In the genomic region with DNA sequence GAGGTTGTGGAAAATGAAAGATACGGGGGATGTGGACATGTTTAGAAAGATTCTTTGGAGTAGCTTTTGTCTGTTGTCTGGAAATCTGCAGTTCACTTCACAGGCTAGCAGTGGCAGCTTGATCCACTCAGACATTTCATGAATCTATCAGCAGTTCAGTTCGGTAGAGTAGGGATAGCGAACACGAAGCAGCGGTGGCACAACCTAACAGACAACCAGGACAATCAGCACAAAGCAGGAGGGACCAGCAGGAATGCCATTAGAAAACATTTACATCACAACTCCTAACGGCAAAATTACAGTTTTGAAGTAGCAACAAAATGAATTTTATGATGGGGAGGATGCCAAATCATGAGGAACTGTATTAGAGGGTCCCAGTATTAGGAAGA, we compare ENCODE assay signal across 7 mouse cellular contexts. TPM values are rescaled to one million over a fixed set of nuclear protein-coding genes. Genes with fewer than 3 reads are reported as not detected.
DNase-seq lines count a peak whose midpoint lies in the region; ATAC-seq and TF ChIP-seq lines count a peak whose summit lies in the region.

No protein-coding gene starts in this region.

- WGBS in lung, postnatal 0 days, result 76% methylated on average over 6 of the region's 6 CpGs
- WGBS in forebrain, embryonic 10.5 days, result 68% methylated on average over 6 of the region's 6 CpGs
- WGBS in limb, embryonic 13.5 days, result 68% methylated on average over 6 of the region's 6 CpGs
- WGBS in stomach, embryonic 15.5 days, result 62% methylated on average over 6 of the region's 6 CpGs
- 68% methylated on average over 6 of the region's 6 CpGs for WGBS in lung, adult 2 months

- H3K9ac ChIP-seq in lung, postnatal 0 days (replicated peaks; ENCODE audit: low read depth), result no peak overlapping the region
- H3K9ac ChIP-seq in limb, embryonic 13.5 days, result no peak overlapping the region
- H3K9ac ChIP-seq in stomach, embryonic 15.5 days, result no peak overlapping the region

- peaks cover 7% of the 10 kb centered on the region; the same call in 1 of the 2 replicates for H3K4me1 ChIP-seq in lung, postnatal 0 days (ENCODE audit: insufficient read depth, low read depth, low read length)
- peaks cover 24% of the 10 kb centered on the region for H3K4me1 ChIP-seq in forebrain, embryonic 10.5 days
- peaks cover 13% of the 10 kb centered on the region for H3K4me1 ChIP-seq in limb, embryonic 13.5 days
- H3K4me1 ChIP-seq in stomach, embryonic 15.5 days, result peaks cover 12% of the 10 kb centered on the region; the same call in 1 of the 2 replicates
- peaks cover 5% of the 10 kb centered on the region for H3K4me1 ChIP-seq in lung, adult 2 months (ENCODE audit: control insufficient read depth, insufficient read depth, low read length)

- no peak overlapping the region for H3K4me3 ChIP-seq in lung, postnatal 0 days (ENCODE audit: low read depth, low read length)
- H3K4me3 ChIP-seq in forebrain, embryonic 10.5 days, result peak overlapping the region; percentile 89
- H3K4me3 ChIP-seq in limb, embryonic 13.5 days, result peak overlapping the region; percentile 75
- peak overlapping the region; percentile 79 for H3K4me3 ChIP-seq in stomach, embryonic 15.5 days (replicated peaks)
- H3K4me3 ChIP-seq in lung, adult 2 months (replicated peaks; ENCODE audit: extremely low read depth, low read depth, low read length), result no peak overlapping the region

- H3K9me3 ChIP-seq in lung, postnatal 0 days (ENCODE audit: low read length), result no peaks in the 10 kb centered on the region
- H3K9me3 ChIP-seq in forebrain, embryonic 10.5 days, result no peaks in the 10 kb centered on the region
- no peaks in the 10 kb centered on the region for H3K9me3 ChIP-seq in limb, embryonic 13.5 days
- no peaks in the 10 kb centered on the region for H3K9me3 ChIP-seq in stomach, embryonic 15.5 days

- H3K4me2 ChIP-seq in lung, postnatal 0 days (replicated peaks; ENCODE audit: low read depth, low read length), result peak overlapping the region; percentile 66; the same call in 1 of the 2 replicates
- H3K4me2 ChIP-seq in limb, embryonic 13.5 days (replicated peaks), result peak overlapping the region; percentile 77
- H3K4me2 ChIP-seq in stomach, embryonic 15.5 days, result peak overlapping the region; percentile 65

- ATAC-seq in lung, postnatal 0 days, result no peak
- no peak for ATAC-seq in limb, embryonic 13.5 days (ENCODE audit: low FRiP score, low read depth)
- no peak for ATAC-seq in stomach, embryonic 15.5 days (ENCODE audit: insufficient read depth, low FRiP score, low read depth)
- no peak for ATAC-seq in frontal cortex, adult (ENCODE audit: low TSS enrichment)

- no peak for TF ChIP-seq EP300 in lung, postnatal 0 days (IDR thresholded peaks at IDR 0.05)

- no peak for DNase-seq in lung, postnatal 0 days (ENCODE audit: low spot score)
- DNase-seq in lung, postnatal 14 days, result no peak
- no peak for DNase-seq in forebrain, embryonic 10.5 days (ENCODE audit: extremely low spot score, low spot score)
- no peak for DNase-seq in lung, adult 2 months

- no peak for TF ChIP-seq POLR2A in lung, adult 2 months (IDR thresholded peaks at IDR 0.05; ENCODE audit: borderline replicate concordance, extremely low read depth, low read depth, low read length)

- no peaks in the 10 kb centered on the region for H3K27me3 ChIP-seq in lung, postnatal 0 days (replicated peaks; ENCODE audit: insufficient read depth, low read length)
- H3K27me3 ChIP-seq in forebrain, embryonic 10.5 days (ENCODE audit: poor library complexity, severe bottlenecking), result no peaks in the 10 kb centered on the region
- H3K27me3 ChIP-seq in limb, embryonic 13.5 days, result no peaks in the 10 kb centered on the region
- no peaks in the 10 kb centered on the region for H3K27me3 ChIP-seq in stomach, embryonic 15.5 days (replicated peaks)

- TF ChIP-seq CTCF in lung, postnatal 0 days (IDR thresholded peaks at IDR 0.05), result no peak
- no peak for TF ChIP-seq CTCF in lung, adult 2 months (IDR thresholded peaks at IDR 0.05; ENCODE audit: insufficient read depth, low read length)

- peak overlapping the region; percentile 91 for H3K27ac ChIP-seq in lung, postnatal 0 days (ENCODE audit: low read length)
- H3K27ac ChIP-seq in forebrain, embryonic 10.5 days, result peak overlapping the region; percentile 92
- H3K27ac ChIP-seq in limb, embryonic 13.5 days, result peak overlapping the region; percentile 80; the same call in 1 of the 2 replicates
- peak overlapping the region; percentile 89 for H3K27ac ChIP-seq in stomach, embryonic 15.5 days

- peaks cover 19% of the 10 kb centered on the region for H3K36me3 ChIP-seq in lung, postnatal 0 days (ENCODE audit: insufficient read depth, low read length)
- peaks cover 45% of the 10 kb centered on the region for H3K36me3 ChIP-seq in forebrain, embryonic 10.5 days (replicated peaks)
- peaks cover 28% of the 10 kb centered on the region for H3K36me3 ChIP-seq in limb, embryonic 13.5 days
- peaks cover 24% of the 10 kb centered on the region for H3K36me3 ChIP-seq in stomach, embryonic 15.5 days

RNA-seq across cellular contexts. Expression of a gene that starts 0.5 kb away (rescaled TPM):
- polyA plus RNA-seq in lung, postnatal 0 days (2015; fragmentation: Nextera tagmentation; extraction: Ambion mirVana), result 39.5 and 39.6 TPM in 2 replicates
- polyA plus RNA-seq in forebrain, embryonic 10.5 days (2016; fragmentation: Nextera tagmentation; extraction: Ambion mirVana), result 49.6 and 52.2 TPM in 2 replicates
- polyA plus RNA-seq in limb, embryonic 13.5 days (2015; fragmentation: Nextera tagmentation; extraction: Ambion mirVana), result 49.9 and 53.0 TPM in 2 replicates
- polyA plus RNA-seq in stomach, embryonic 15.5 days (2015; fragmentation: Nextera tagmentation; extraction: Ambion mirVana), result 39.8 and 44.5 TPM in 2 replicates
- 92.3 and 107 TPM in 2 replicates for polyA plus RNA-seq in lung, adult 2 months (2012; rRNA removed)

RNA-seq across cellular contexts. Expression of a gene that starts 9.5 kb away (rescaled TPM):
- 4.9 and 5.7 TPM in 2 replicates for polyA plus RNA-seq in lung, postnatal 0 days (2015; fragmentation: Nextera tagmentation; extraction: Ambion mirVana)
- polyA plus RNA-seq in forebrain, embryonic 10.5 days (2016; fragmentation: Nextera tagmentation; extraction: Ambion mirVana), result 3.7 and 3.9 TPM in 2 replicates
- polyA plus RNA-seq in limb, embryonic 13.5 days (2015; fragmentation: Nextera tagmentation; extraction: Ambion mirVana), result 3.2 and 3.7 TPM in 2 replicates
- polyA plus RNA-seq in stomach, embryonic 15.5 days (2015; fragmentation: Nextera tagmentation; extraction: Ambion mirVana), result 3.3 and 3.4 TPM in 2 replicates
- polyA plus RNA-seq in lung, adult 2 months (2012; rRNA removed), result 11.3 and 14.1 TPM in 2 replicates

RNA-seq across cellular contexts. Expression of a gene that starts 9.7 kb away (rescaled TPM):
- polyA plus RNA-seq in lung, postnatal 0 days (2015; fragmentation: Nextera tagmentation; extraction: Ambion mirVana), result 28.6 and 30.5 TPM in 2 replicates
- polyA plus RNA-seq in forebrain, embryonic 10.5 days (2016; fragmentation: Nextera tagmentation; extraction: Ambion mirVana), result 24.0 and 25.7 TPM in 2 replicates
- 36.9 and 37.2 TPM in 2 replicates for polyA plus RNA-seq in limb, embryonic 13.5 days (2015; fragmentation: Nextera tagmentation; extraction: Ambion mirVana)
- polyA plus RNA-seq in stomach, embryonic 15.5 days (2015; fragmentation: Nextera tagmentation; extraction: Ambion mirVana), result 31.7 and 32.6 TPM in 2 replicates
- 50.5 and 65.5 TPM in 2 replicates for polyA plus RNA-seq in lung, adult 2 months (2012; rRNA removed)

RNA-seq across cellular contexts. Expression of a gene that starts 21.8 kb away (rescaled TPM):
- 41.4 and 45.7 TPM in 2 replicates for polyA plus RNA-seq in lung, postnatal 0 days (2015; fragmentation: Nextera tagmentation; extraction: Ambion mirVana)
- polyA plus RNA-seq in forebrain, embryonic 10.5 days (2016; fragmentation: Nextera tagmentation; extraction: Ambion mirVana), result 118 and 121 TPM in 2 replicates
- polyA plus RNA-seq in limb, embryonic 13.5 days (2015; fragmentation: Nextera tagmentation; extraction: Ambion mirVana), result 102 and 112 TPM in 2 replicates
- 89.3 and 103 TPM in 2 replicates for polyA plus RNA-seq in stomach, embryonic 15.5 days (2015; fragmentation: Nextera tagmentation; extraction: Ambion mirVana)
- polyA plus RNA-seq in lung, adult 2 months (2012; rRNA removed), result 83.8 and 124 TPM in 2 replicates

RNA-seq across cellular contexts. Expression of a gene that starts 22.0 kb away (rescaled TPM):
- polyA plus RNA-seq in lung, postnatal 0 days (2015; fragmentation: Nextera tagmentation; extraction: Ambion mirVana), result 81.8 and 84.7 TPM in 2 replicates
- polyA plus RNA-seq in forebrain, embryonic 10.5 days (2016; fragmentation: Nextera tagmentation; extraction: Ambion mirVana), result 202 and 206 TPM in 2 replicates
- 192 and 193 TPM in 2 replicates for polyA plus RNA-seq in limb, embryonic 13.5 days (2015; fragmentation: Nextera tagmentation; extraction: Ambion mirVana)
- polyA plus RNA-seq in stomach, embryonic 15.5 days (2015; fragmentation: Nextera tagmentation; extraction: Ambion mirVana), result 132 and 142 TPM in 2 replicates
- 20.0 and 26.9 TPM in 2 replicates for polyA plus RNA-seq in lung, adult 2 months (2012; rRNA removed)

Comparison
In these comparisons a context has a peak if more than half of its experiments do, and no peak if none do; other contexts are left out.
1. H3K4me3 ChIP-seq: peak in forebrain, embryonic 10.5 days (single experiment), limb, embryonic 13.5 days (single experiment) and stomach, embryonic 15.5 days (single experiment); none in lung, postnatal 0 days (single experiment) and lung, adult 2 months (single experiment).
2. Peak in every context shown above with its lines, with median percentiles within 50 percentile points of each other: H3K27ac ChIP-seq and H3K4me2 ChIP-seq.